Mouse (Mus musculus) brain, adult 2 months (tissue): ENCODE results near the gene Rgl1.
A peak's percentile ranks its signal among the peaks of the same experiment; 100 is the strongest.

Experiments used
- DNase-seq: peaks from one replicate; pipeline ENCODE4 v3.0.0; 2011; ENCODE audit warnings: low read depth, low spot score

Gene Rgl1

GRCm38 (mm10) chr1:152766032-152766772, at the start of gene Rgl1, which contains the start of gene Arpc5:
Rgl1 (minus strand) TSS chr1:152766351.
Arpc5 (plus strand) TSS chr1:152766542.
- peak; percentile 99 for DNase-seq

GRCm38 (mm10) chr1:152815265-152815701, 49.1 kb upstream of the Rgl1 start:
- DNase-seq = peak; percentile 59

- no peak for DNase-seq
These were observed 44.6 kb upstream of the Rgl1 start for GRCm38 (mm10) chr1:152810533-152811439.

GRCm38 (mm10) chr1:152809541-152810252, 43.5 kb upstream of the Rgl1 start:
- no peak for DNase-seq

GRCm38 (mm10) chr1:152808392-152808680, 42.2 kb upstream of the Rgl1 start:
- no peak for DNase-seq

GRCm38 (mm10) chr1:152807619-152808391, 41.7 kb upstream of the Rgl1 start:
- no peak for DNase-seq

- no peak for DNase-seq
These were observed 38.8 kb upstream of the Rgl1 start for GRCm38 (mm10) chr1:152804907-152805306.

- no peak for DNase-seq
These were observed 34.6 kb upstream of the Rgl1 start for GRCm38 (mm10) chr1:152800633-152801176.

GRCm38 (mm10) chr1:152799897-152800296, 33.7 kb upstream of the Rgl1 start, which contains the start of gene Ncf2:
Ncf2 (plus strand) TSS chr1:152800194.
- peak; percentile 74 for DNase-seq

GRCm38 (mm10) chr1:152798125-152798524, 32.0 kb upstream of the Rgl1 start:
- no peak for DNase-seq

- no peak for DNase-seq
These were observed 30.6 kb upstream of the Rgl1 start for GRCm38 (mm10) chr1:152796683-152797263.

GRCm38 (mm10) chr1:152795688-152796255, 29.6 kb upstream of the Rgl1 start:
- no peak for DNase-seq

GRCm38 (mm10) chr1:152793495-152794130, 27.5 kb upstream of the Rgl1 start:
- no peak for DNase-seq

GRCm38 (mm10) chr1:152792736-152793494, 26.8 kb upstream of the Rgl1 start:
- DNase-seq = peak; percentile 87

- DNase-seq = no peak
These were observed 25.1 kb upstream of the Rgl1 start for GRCm38 (mm10) chr1:152791269-152791668.

- DNase-seq = no peak
These were observed 24.7 kb upstream of the Rgl1 start for GRCm38 (mm10) chr1:152790821-152791220.

GRCm38 (mm10) chr1:152790254-152790653, 24.1 kb upstream of the Rgl1 start:
- peak; percentile 53 for DNase-seq

GRCm38 (mm10) chr1:152788121-152788660, 22.0 kb upstream of the Rgl1 start:
- DNase-seq = no peak

GRCm38 (mm10) chr1:152786953-152787352, 20.8 kb upstream of the Rgl1 start:
- DNase-seq = no peak
